Mouse (Mus musculus): ENCODE results near the gene Acot8. TPM values are rescaled to one million over a fixed set of nuclear protein-coding genes. Genes with fewer than 3 reads are reported as not detected.

The Acot8 gene
- polyA plus RNA-seq, 1 experiment from 2014 or later, result 24.2 TPM

- H3K4me3 ChIP-seq (ENCODE audit: low read depth, low read length), result peak overlapping the region; percentile 67
Measured at GRCm38 (mm10) chr2:164770279-164770678, 34.4 kb downstream of the Acot8 start.

GRCm38 (mm10) chr2:164769258-164770037 lies 35.2 kb downstream of the Acot8 start, which contains the start of gene Ube2c:
TSS of gene Ube2c (plus strand) at chr2:164769898.
- peak within 1 kb of the TSS; percentile 67 for H3K4me3 ChIP-seq (ENCODE audit: low read depth, low read length)
- H3K27me3 ChIP-seq (ENCODE audit: control insufficient read depth, insufficient read depth, low read length), result no peaks in the 10 kb centered on the region
- 3% methylated on average over 53 of the region's 53 CpGs for WGBS
- H3K4me1 ChIP-seq (ENCODE audit: control insufficient read depth, insufficient read depth, low read length), result peaks cover 12% of the 10 kb centered on the region
- peak within 1 kb of the TSS; percentile 95 for H3K4me2 ChIP-seq (ENCODE audit: low read depth, low read length)
- peak; percentile 100 for ATAC-seq (ENCODE audit: low read depth)
- peaks cover 22% of the 10 kb centered on the region for H3K36me3 ChIP-seq (ENCODE audit: control insufficient read depth, insufficient read depth, low read length)
- H3K27ac ChIP-seq (ENCODE audit: low read depth, low read length), result no peak within 1 kb of the TSS
- no peaks in the 10 kb centered on the region for H3K9me3 ChIP-seq (ENCODE audit: control insufficient read depth, low read length)
- peak within 1 kb of the TSS; percentile 39; the same call in 1 of the 2 replicates for H3K9ac ChIP-seq (replicated peaks; ENCODE audit: low read depth, low read length)

More at GRCm38 (mm10) chr2:164770279-164770678, 34.4 kb downstream of the Acot8 start:
- Histone ChIP-seq H3K9ac (replicated peaks; ENCODE audit: low read depth, low read length) (peak overlapping the region; percentile 39; the same call in 1 of the 2 replicates), H3K36me3 (ENCODE audit: control insufficient read depth, insufficient read depth, low read length) (peaks cover 18% of the 10 kb centered on the region), H3K27ac (ENCODE audit: low read depth, low read length) (no peak overlapping the region), H3K9me3 (ENCODE audit: control insufficient read depth, low read length) (no peaks in the 10 kb centered on the region), H3K4me1 (ENCODE audit: control insufficient read depth, insufficient read depth, low read length) (peaks cover 12% of the 10 kb centered on the region), H3K27me3 (ENCODE audit: control insufficient read depth, insufficient read depth, low read length) (no peaks in the 10 kb centered on the region), H3K4me2 (ENCODE audit: low read depth, low read length) (peak overlapping the region; percentile 95)
- ATAC-seq (ENCODE audit: low read depth), result no peak
- whole genome bisulfite sequencing, result 4% methylated on average over 15 of the region's 15 CpGs

GRCm38 (mm10) chr2:164767812-164768540 lies 36.7 kb downstream of the Acot8 start:
- H3K36me3 ChIP-seq (ENCODE audit: control insufficient read depth, insufficient read depth, low read length), result peaks cover 25% of the 10 kb centered on the region
- H3K9ac ChIP-seq (replicated peaks; ENCODE audit: low read depth, low read length), result no peak overlapping the region
- H3K27ac ChIP-seq (ENCODE audit: low read depth, low read length), result no peak overlapping the region
- no peaks in the 10 kb centered on the region for H3K27me3 ChIP-seq (ENCODE audit: control insufficient read depth, insufficient read depth, low read length)
- no peak overlapping the region for H3K4me2 ChIP-seq (ENCODE audit: low read depth, low read length)
- peaks cover 12% of the 10 kb centered on the region for H3K4me1 ChIP-seq (ENCODE audit: control insufficient read depth, insufficient read depth, low read length)
- ATAC-seq (ENCODE audit: low read depth), result no peak
- no peak overlapping the region for H3K4me3 ChIP-seq (ENCODE audit: low read depth, low read length)
- WGBS, result 94% methylated on average over 15 of the region's 15 CpGs
- H3K9me3 ChIP-seq (ENCODE audit: control insufficient read depth, low read length), result no peaks in the 10 kb centered on the region

- 88% methylated on average over 3 of the region's 3 CpGs for WGBS
Measured at GRCm38 (mm10) chr2:164765841-164766240, 38.8 kb downstream of the Acot8 start.

GRCm38 (mm10) chr2:164762593-164762992 lies 42.1 kb downstream of the Acot8 start:
- H3K9ac ChIP-seq (replicated peaks; ENCODE audit: low read depth, low read length), result no peak overlapping the region
- WGBS, result 90% methylated on average over 7 of the region's 7 CpGs
- H3K36me3 ChIP-seq (ENCODE audit: control insufficient read depth, insufficient read depth, low read length), result peaks cover 51% of the 10 kb centered on the region
- no peak overlapping the region for H3K4me2 ChIP-seq (ENCODE audit: low read depth, low read length)
- H3K4me1 ChIP-seq (ENCODE audit: control insufficient read depth, insufficient read depth, low read length), result no peaks in the 10 kb centered on the region
- no peaks in the 10 kb centered on the region for H3K27me3 ChIP-seq (ENCODE audit: control insufficient read depth, insufficient read depth, low read length)
- H3K9me3 ChIP-seq (ENCODE audit: control insufficient read depth, low read length), result no peaks in the 10 kb centered on the region
- H3K4me3 ChIP-seq (ENCODE audit: low read depth, low read length), result no peak overlapping the region
- ATAC-seq (ENCODE audit: low read depth), result no peak
- no peak overlapping the region for H3K27ac ChIP-seq (ENCODE audit: low read depth, low read length)

More at GRCm38 (mm10) chr2:164765841-164766240, 38.8 kb downstream of the Acot8 start:
- no peak for ATAC-seq (ENCODE audit: low read depth)
- Histone ChIP-seq H3K9ac (replicated peaks; ENCODE audit: low read depth, low read length) (no peak overlapping the region), H3K9me3 (ENCODE audit: control insufficient read depth, low read length) (no peaks in the 10 kb centered on the region), H3K27me3 (ENCODE audit: control insufficient read depth, insufficient read depth, low read length) (no peaks in the 10 kb centered on the region), H3K4me2 (ENCODE audit: low read depth, low read length) (no peak overlapping the region), H3K4me3 (ENCODE audit: low read depth, low read length) (no peak overlapping the region), H3K4me1 (ENCODE audit: control insufficient read depth, insufficient read depth, low read length) (peaks cover 10% of the 10 kb centered on the region), H3K36me3 (ENCODE audit: control insufficient read depth, insufficient read depth, low read length) (peaks cover 41% of the 10 kb centered on the region), H3K27ac (ENCODE audit: low read depth, low read length) (no peak overlapping the region)

GRCm38 (mm10) chr2:164761971-164762370 lies 42.7 kb downstream of the Acot8 start:
- Histone ChIP-seq H3K27me3 (ENCODE audit: control insufficient read depth, insufficient read depth, low read length) (no peaks in the 10 kb centered on the region), H3K36me3 (ENCODE audit: control insufficient read depth, insufficient read depth, low read length) (peaks cover 49% of the 10 kb centered on the region), H3K9ac (replicated peaks; ENCODE audit: low read depth, low read length) (no peak overlapping the region), H3K4me2 (ENCODE audit: low read depth, low read length) (no peak overlapping the region), H3K9me3 (ENCODE audit: control insufficient read depth, low read length) (no peaks in the 10 kb centered on the region), H3K4me3 (ENCODE audit: low read depth, low read length) (no peak overlapping the region), H3K4me1 (ENCODE audit: control insufficient read depth, insufficient read depth, low read length) (no peaks in the 10 kb centered on the region), H3K27ac (ENCODE audit: low read depth, low read length) (no peak overlapping the region)
- WGBS, result 99% methylated on average over 4 of the region's 4 CpGs
- no peak for ATAC-seq (ENCODE audit: low read depth)

- Histone ChIP-seq H3K36me3 (ENCODE audit: control insufficient read depth, insufficient read depth, low read length) (peaks cover 51% of the 10 kb centered on the region), H3K4me3 (ENCODE audit: low read depth, low read length) (no peak overlapping the region), H3K4me1 (ENCODE audit: control insufficient read depth, insufficient read depth, low read length) (no peaks in the 10 kb centered on the region), H3K4me2 (ENCODE audit: low read depth, low read length) (no peak overlapping the region), H3K9me3 (ENCODE audit: control insufficient read depth, low read length) (no peaks in the 10 kb centered on the region), H3K9ac (replicated peaks; ENCODE audit: low read depth, low read length) (no peak overlapping the region), H3K27me3 (ENCODE audit: control insufficient read depth, insufficient read depth, low read length) (no peaks in the 10 kb centered on the region), H3K27ac (ENCODE audit: low read depth, low read length) (no peak overlapping the region)
- WGBS, result 98% methylated on average over 2 of the region's 2 CpGs
- ATAC-seq (ENCODE audit: low read depth), result no peak
Measured at GRCm38 (mm10) chr2:164761502-164761901, 43.2 kb downstream of the Acot8 start.

- Histone ChIP-seq H3K27ac (ENCODE audit: low read depth, low read length) (no peak overlapping the region), H3K4me2 (ENCODE audit: low read depth, low read length) (no peak overlapping the region), H3K9ac (replicated peaks; ENCODE audit: low read depth, low read length) (no peak overlapping the region), H3K27me3 (ENCODE audit: control insufficient read depth, insufficient read depth, low read length) (no peaks in the 10 kb centered on the region), H3K36me3 (ENCODE audit: control insufficient read depth, insufficient read depth, low read length) (peaks cover 58% of the 10 kb centered on the region), H3K9me3 (ENCODE audit: control insufficient read depth, low read length) (no peaks in the 10 kb centered on the region), H3K4me3 (ENCODE audit: low read depth, low read length) (no peak overlapping the region), H3K4me1 (ENCODE audit: control insufficient read depth, insufficient read depth, low read length) (no peaks in the 10 kb centered on the region)
- WGBS, result 93% methylated on average over 4 of the region's 4 CpGs
- no peak for ATAC-seq (ENCODE audit: low read depth)
Measured at GRCm38 (mm10) chr2:164760059-164760833, 44.4 kb downstream of the Acot8 start.

All from neural tube, embryonic 14.5 days (tissue).